Mouse (Mus musculus): ENCODE results near the gene Ndufa6. TPM values are rescaled to one million over a fixed set of nuclear protein-coding genes. Genes with fewer than 3 reads are reported as not detected.

Gene Ndufa6
- polyA plus RNA-seq, 2 experiments: 288 to 447 TPM

- TF ChIP-seq CTCF (IDR thresholded peaks at IDR 0.05; ENCODE audit: low read depth): no peak
- TF ChIP-seq EP300 (IDR thresholded peaks at IDR 0.05; ENCODE audit: low read depth): 0 out of 2 replicates have a peak, but pooled peaks have one; percentile 19
- no peak for ATAC-seq (ENCODE audit: insufficient read depth)
- Histone ChIP-seq H3K9me3 (ENCODE audit: control insufficient read depth, low read length) (no peaks in the 10 kb centered on the region), H3K4me2 (ENCODE audit: low read depth) (peak overlapping the region; percentile 90), H3K4me1 (replicated peaks; ENCODE audit: control insufficient read depth in 2 of 2, insufficient read depth in 2 of 2, low read length in 1 of 2) (peaks cover 47 to 57% of the 10 kb centered on the region in 2 experiments), H3K4me3 (ENCODE audit: insufficient read depth in 1 of 2, low read depth in 2 of 2, low read length in 2 of 2) (peak overlapping the region in 1 of 2 experiments; percentile 3; a peak in 2 of 4 replicates), H3K36me3 (replicated peaks; ENCODE audit: control insufficient read depth, insufficient read depth, low read depth) (peaks cover 42% of the 10 kb centered on the region), H3K27ac (peak overlapping the region; percentile 61), H3K27me3 (ENCODE audit: control insufficient read depth, insufficient read depth, low read length) (no peaks in the 10 kb centered on the region), H3K9ac (replicated peaks) (peak overlapping the region; percentile 54)
- 30% methylated on average over 3 of the region's 3 CpGs for WGBS (ENCODE audit: insufficient replicate concordance)
- peak in 1 of 3 experiments; percentile 50 for DNase-seq (ENCODE audit: low read depth in 3 of 3, low spot score in 3 of 3)
Measured at GRCm38 (mm10) chr15:82351480-82351879, 2.6 kb downstream of the Ndufa6 start.

GRCm38 (mm10) chr15:82350349-82350748 lies 3.8 kb downstream of the Ndufa6 start:
- DNase-seq (ENCODE audit: low read depth in 3 of 3, low spot score in 3 of 3): no peak
- 70% methylated on average over 4 of the region's 4 CpGs for WGBS (ENCODE audit: insufficient replicate concordance)
- H3K36me3 ChIP-seq (replicated peaks; ENCODE audit: control insufficient read depth, insufficient read depth, low read depth): peaks cover 42% of the 10 kb centered on the region
- TF ChIP-seq EP300 (IDR thresholded peaks at IDR 0.05; ENCODE audit: low read depth) (no peak), CTCF (IDR thresholded peaks at IDR 0.05; ENCODE audit: low read depth) (peak; percentile 10; the same call in 1 of the 2 replicates)
- peaks cover 48 to 58% of the 10 kb centered on the region in 2 experiments for H3K4me1 ChIP-seq (replicated peaks; ENCODE audit: control insufficient read depth in 2 of 2, insufficient read depth in 2 of 2, low read length in 1 of 2)
- H3K27ac ChIP-seq: peak overlapping the region; percentile 42
- ATAC-seq (ENCODE audit: insufficient read depth): no peak
- no peak overlapping the region for H3K9ac ChIP-seq (replicated peaks)
- no peaks in the 10 kb centered on the region for H3K9me3 ChIP-seq (ENCODE audit: control insufficient read depth, low read length)
- no peak overlapping the region; the same call in 1 of the 2 replicates for H3K4me2 ChIP-seq (ENCODE audit: low read depth)
- no peaks in the 10 kb centered on the region for H3K27me3 ChIP-seq (ENCODE audit: control insufficient read depth, insufficient read depth, low read length)
- no peak overlapping the region for H3K4me3 ChIP-seq (ENCODE audit: insufficient read depth in 1 of 2, low read depth in 2 of 2, low read length in 2 of 2)

GRCm38 (mm10) chr15:82348999-82349341 lies 5.2 kb downstream of the Ndufa6 start:
- no peaks in the 10 kb centered on the region for H3K27me3 ChIP-seq (ENCODE audit: control insufficient read depth, insufficient read depth, low read length)
- TF ChIP-seq CTCF (IDR thresholded peaks at IDR 0.05; ENCODE audit: low read depth): no peak
- TF ChIP-seq EP300 (IDR thresholded peaks at IDR 0.05; ENCODE audit: low read depth): no peak
- DNase-seq (ENCODE audit: low read depth in 3 of 3, low spot score in 3 of 3) (no peak), ATAC-seq (ENCODE audit: insufficient read depth) (no peak)
- no peaks in the 10 kb centered on the region for H3K9me3 ChIP-seq (ENCODE audit: control insufficient read depth, low read length)
- H3K27ac ChIP-seq: no peak overlapping the region
- H3K4me3 ChIP-seq (ENCODE audit: insufficient read depth in 1 of 2, low read depth in 2 of 2, low read length in 2 of 2): no peak overlapping the region
- WGBS (ENCODE audit: insufficient replicate concordance): 81% methylated on average over 2 of the region's 2 CpGs
- H3K36me3 ChIP-seq (replicated peaks; ENCODE audit: control insufficient read depth, insufficient read depth, low read depth): peaks cover 54% of the 10 kb centered on the region
- H3K4me2 ChIP-seq (ENCODE audit: low read depth): no peak overlapping the region
- peaks cover 55 to 69% of the 10 kb centered on the region in 2 experiments for H3K4me1 ChIP-seq (replicated peaks; ENCODE audit: control insufficient read depth in 2 of 2, insufficient read depth in 2 of 2, low read length in 1 of 2)
- no peak overlapping the region for H3K9ac ChIP-seq (replicated peaks)

- H3K9ac ChIP-seq (replicated peaks): peak overlapping the region; percentile 18; the same call in 1 of the 2 replicates
- no peaks in the 10 kb centered on the region for H3K9me3 ChIP-seq (ENCODE audit: control insufficient read depth, low read length)
- 67% methylated on average over 8 of the region's 8 CpGs for WGBS (ENCODE audit: insufficient replicate concordance)
- no peak overlapping the region for H3K4me3 ChIP-seq (ENCODE audit: insufficient read depth in 1 of 2, low read depth in 2 of 2, low read length in 2 of 2)
- ATAC-seq (ENCODE audit: insufficient read depth): no peak
- H3K27me3 ChIP-seq (ENCODE audit: control insufficient read depth, insufficient read depth, low read length): no peaks in the 10 kb centered on the region
- H3K4me1 ChIP-seq (replicated peaks; ENCODE audit: control insufficient read depth in 2 of 2, insufficient read depth in 2 of 2, low read length in 1 of 2): peaks cover 60 to 75% of the 10 kb centered on the region in 2 experiments
- H3K4me2 ChIP-seq (ENCODE audit: low read depth): peak overlapping the region; percentile 97
- peaks cover 60% of the 10 kb centered on the region for H3K36me3 ChIP-seq (replicated peaks; ENCODE audit: control insufficient read depth, insufficient read depth, low read depth)
- DNase-seq (ENCODE audit: low read depth in 3 of 3, low spot score in 3 of 3): no peak
- H3K27ac ChIP-seq: no peak overlapping the region
- TF ChIP-seq EP300 (IDR thresholded peaks at IDR 0.05; ENCODE audit: low read depth): no peak
- TF ChIP-seq CTCF (IDR thresholded peaks at IDR 0.05; ENCODE audit: low read depth): no peak
Measured at GRCm38 (mm10) chr15:82348258-82348998, 5.7 kb downstream of the Ndufa6 start.

GRCm38 (mm10) chr15:82347852-82348251 lies 6.3 kb downstream of the Ndufa6 start:
- TF ChIP-seq CTCF (IDR thresholded peaks at IDR 0.05; ENCODE audit: low read depth) (no peak), EP300 (IDR thresholded peaks at IDR 0.05; ENCODE audit: low read depth) (no peak)
- DNase-seq (ENCODE audit: low read depth in 3 of 3, low spot score in 3 of 3): no peak
- WGBS (ENCODE audit: insufficient replicate concordance): 90% methylated on average over 12 of the region's 12 CpGs
- ATAC-seq (ENCODE audit: insufficient read depth): no peak
- peaks cover 65% of the 10 kb centered on the region for H3K36me3 ChIP-seq (replicated peaks; ENCODE audit: control insufficient read depth, insufficient read depth, low read depth)
- H3K4me3 ChIP-seq (ENCODE audit: insufficient read depth in 1 of 2, low read depth in 2 of 2, low read length in 2 of 2): peak overlapping the region in 1 of 2 experiments; percentile 80; a peak in 2 of 4 replicates
- H3K27me3 ChIP-seq (ENCODE audit: control insufficient read depth, insufficient read depth, low read length): no peaks in the 10 kb centered on the region
- peak overlapping the region; percentile 97 for H3K4me2 ChIP-seq (ENCODE audit: low read depth)
- peaks cover 66 to 76% of the 10 kb centered on the region in 2 experiments for H3K4me1 ChIP-seq (replicated peaks; ENCODE audit: control insufficient read depth in 2 of 2, insufficient read depth in 2 of 2, low read length in 1 of 2)
- H3K27ac ChIP-seq: no peak overlapping the region
- peak overlapping the region; percentile 13; the same call in 1 of the 2 replicates for H3K9ac ChIP-seq (replicated peaks)
- H3K9me3 ChIP-seq (ENCODE audit: control insufficient read depth, low read length): no peaks in the 10 kb centered on the region
